Mouse (Mus musculus) spleen, adult 2 months (tissue): ENCODE measurements around the gene Bahcc1.

Source experiments
- CTCF ChIP-seq: fragments of 200-500 bp; IDR thresholded peaks from 2 replicates; pipeline ENCODE4 v1.5.1; 2011; ENCODE audit warnings: mild to moderate bottlenecking, inconsistent platforms; ENCODE audit not compliant: insufficient read depth, insufficient read length, insufficient replicate concordance; ENCODE audit errors: extremely low read depth
- POLR2A ChIP-seq: fragments of 200-500 bp; IDR thresholded peaks from 2 replicates; pipeline ENCODE4 v1.6.1; 2011; ENCODE audit warnings: low read depth, low read length, inconsistent platforms

DNA sequence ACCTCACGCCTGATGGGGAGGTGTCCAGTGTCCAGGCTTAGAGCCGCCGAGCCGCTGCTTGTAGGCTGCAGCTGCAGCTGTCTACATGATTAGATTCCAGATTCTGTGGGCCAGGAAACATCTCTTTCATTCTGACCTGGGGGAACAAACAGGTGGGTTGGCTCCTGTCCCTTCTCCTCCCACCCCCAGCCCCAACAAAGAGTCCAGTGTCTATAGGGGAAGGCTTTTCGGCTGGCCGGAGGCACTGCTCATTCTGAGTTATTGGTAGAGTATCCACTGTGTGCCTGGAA lies 10.7 kb downstream of the Bahcc1 start:
- TF ChIP-seq POLR2A (no peak), CTCF (no peak)
